Mouse (Mus musculus): ENCODE measurements around the gene Bap1. TPM values are rescaled to one million over a fixed set of nuclear protein-coding genes. Genes with fewer than 3 reads are reported as not detected.
A peak's percentile ranks its signal among the peaks of the same experiment; 100 is the strongest.

The Bap1 gene
- 128 and 131 TPM in 2 replicates for polyA plus RNA-seq (2012; rRNA removed)

DNA sequence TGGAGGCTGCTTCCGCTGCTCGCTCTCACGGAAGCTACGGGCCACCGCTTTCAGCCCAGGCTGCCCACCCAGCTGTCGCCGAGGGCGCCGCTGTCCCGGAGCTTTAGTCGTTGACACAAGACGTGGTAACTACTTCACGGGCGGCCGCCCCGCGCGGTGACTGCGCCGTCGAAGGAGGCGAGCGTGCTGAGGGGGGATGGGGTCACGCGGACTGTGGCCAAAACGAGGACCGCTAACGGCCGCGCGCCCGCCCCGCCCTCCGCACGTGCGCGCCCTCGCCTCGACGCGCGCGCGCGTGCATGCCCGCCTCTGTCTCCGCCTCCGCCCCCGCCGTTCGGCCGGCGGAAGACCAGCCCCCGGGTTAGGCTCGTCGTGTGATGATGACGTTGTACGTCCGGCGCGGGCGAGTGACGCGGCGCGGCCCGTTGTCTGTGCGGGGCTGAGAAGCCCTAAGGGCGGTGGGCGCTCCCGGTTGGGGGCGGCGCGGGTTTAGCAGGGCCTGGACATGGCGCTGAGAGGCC is at the start of gene Bap1, which contains the start of gene Phf7:
TSS of gene Bap1 (plus strand) at position 367 of the 521 bp plus-strand sequence.
TSS of gene Phf7 (minus strand) at position 234 of the 521 bp plus-strand sequence.
- Histone ChIP-seq H3K27me3 (ENCODE audit: control insufficient read depth, insufficient read depth, low read length) (no peaks in the 10 kb centered on the region), H3K27ac (ENCODE audit: insufficient read depth, low read length) (peak within 1 kb of the TSS; percentile 93), H3K4me3 (replicated peaks; ENCODE audit: insufficient read depth, low read depth, low read length) (peak within 1 kb of the TSS; percentile 96), H3K4me1 (ENCODE audit: control insufficient read depth, insufficient read depth, low read length) (no peaks in the 10 kb centered on the region; the same call in 1 of the 2 replicates)
- under 1% methylated on average over 73 of the region's 75 CpGs for WGBS
- TF ChIP-seq POLR2A (IDR thresholded peaks at IDR 0.05; ENCODE audit: borderline replicate concordance, insufficient read depth, low read length) (peak; percentile 91), CTCF (IDR thresholded peaks at IDR 0.05; ENCODE audit: borderline replicate concordance, insufficient read depth, low read depth, low read length) (no peak)
- peak; percentile 95 to 98 for DNase-seq

GRCm38 (mm10) chr14:31204844-31205243 is 46.4 kb upstream of the Bap1 start:
- Histone ChIP-seq H3K27ac (ENCODE audit: insufficient read depth, low read length) (0 out of 2 replicates have a peak overlapping the region, but pooled peaks have one; percentile 60), H3K4me3 (replicated peaks; ENCODE audit: insufficient read depth, low read depth, low read length) (peak overlapping the region; percentile 83), H3K27me3 (ENCODE audit: control insufficient read depth, insufficient read depth, low read length) (no peaks in the 10 kb centered on the region), H3K4me1 (ENCODE audit: control insufficient read depth, insufficient read depth, low read length) (no peaks in the 10 kb centered on the region; the same call in 1 of the 2 replicates)
- WGBS: 32% methylated on average over 4 of the region's 4 CpGs
- TF ChIP-seq CTCF (IDR thresholded peaks at IDR 0.05; ENCODE audit: borderline replicate concordance, insufficient read depth, low read depth, low read length) (no peak), POLR2A (IDR thresholded peaks at IDR 0.05; ENCODE audit: borderline replicate concordance, insufficient read depth, low read length) (no peak)
- DNase-seq: no peak

DNA sequence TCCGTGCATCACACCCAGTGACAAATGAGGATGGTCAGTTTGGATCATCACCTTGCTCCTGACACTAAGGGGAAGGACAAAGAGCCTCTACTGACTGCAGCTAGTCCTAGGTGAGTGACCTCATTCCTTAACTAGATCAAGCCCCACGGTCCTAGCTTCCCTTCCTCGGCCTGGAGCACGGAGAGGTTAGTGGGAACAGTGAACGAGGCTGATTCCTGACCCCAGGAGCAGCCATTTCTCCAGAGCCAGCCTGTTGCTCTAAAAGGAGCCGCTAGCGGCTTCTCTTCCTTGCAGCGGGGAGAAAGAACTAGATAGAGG is 46.0 kb upstream of the Bap1 start:
- H3K27ac ChIP-seq (ENCODE audit: insufficient read depth, low read length): peak overlapping the region; percentile 60; the same call in 1 of the 2 replicates
- H3K4me1 ChIP-seq (ENCODE audit: control insufficient read depth, insufficient read depth, low read length): no peaks in the 10 kb centered on the region; the same call in 1 of the 2 replicates
- peak in 1 of 2 experiments; percentile 47 for DNase-seq
- H3K4me3 ChIP-seq (replicated peaks; ENCODE audit: insufficient read depth, low read depth, low read length): peak overlapping the region; percentile 83
- TF ChIP-seq CTCF (IDR thresholded peaks at IDR 0.05; ENCODE audit: borderline replicate concordance, insufficient read depth, low read depth, low read length): no peak
- TF ChIP-seq POLR2A (IDR thresholded peaks at IDR 0.05; ENCODE audit: borderline replicate concordance, insufficient read depth, low read length): no peak
- 3% methylated on average over 8 of the region's 8 CpGs for WGBS
- no peaks in the 10 kb centered on the region for H3K27me3 ChIP-seq (ENCODE audit: control insufficient read depth, insufficient read depth, low read length)

DNA sequence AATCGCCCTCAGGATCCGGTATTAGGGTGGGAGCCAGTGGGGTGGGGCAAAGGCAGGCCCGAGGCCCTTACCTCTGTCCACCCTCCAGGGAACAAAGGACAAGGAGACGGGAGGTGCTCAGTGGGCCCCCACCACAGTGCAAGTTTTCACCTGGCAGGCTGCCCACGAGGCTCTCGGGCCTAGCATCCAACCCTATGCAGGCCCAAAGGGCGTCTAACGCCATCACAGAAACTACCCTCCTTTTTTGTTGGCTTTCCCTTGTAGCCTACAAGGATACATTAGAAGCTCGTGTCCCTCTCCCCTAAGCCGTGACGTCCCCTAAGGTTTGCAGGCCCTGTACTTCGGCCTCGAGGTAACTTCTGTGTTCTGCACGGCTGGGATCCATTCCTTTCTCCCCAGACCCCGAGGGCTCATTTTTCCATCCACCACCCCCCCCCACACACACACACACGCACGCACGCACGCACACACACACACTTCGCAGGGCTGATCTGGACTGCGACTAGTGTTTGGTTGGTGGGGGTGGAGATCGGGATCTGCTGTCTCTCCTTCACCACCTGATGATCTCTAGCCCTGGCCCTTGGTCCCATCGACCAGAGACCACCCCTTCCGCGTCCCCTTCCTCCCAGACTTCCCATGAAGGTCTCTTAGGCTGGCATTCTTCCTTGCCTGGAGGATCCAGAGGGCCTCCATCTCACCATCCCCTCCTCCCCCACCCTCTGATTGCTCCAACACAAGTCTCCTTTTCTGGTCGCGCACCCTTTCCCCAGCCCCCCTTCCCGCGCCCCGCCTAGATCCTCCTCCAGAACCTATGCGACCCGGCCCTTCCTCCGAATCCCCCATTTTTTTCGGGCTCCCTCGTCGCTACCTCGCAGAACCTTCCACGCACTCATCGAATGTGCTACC is 45.4 kb upstream of the Bap1 start:
- peak; percentile 60 to 74 for DNase-seq
- Histone ChIP-seq H3K4me1 (ENCODE audit: control insufficient read depth, insufficient read depth, low read length) (no peaks in the 10 kb centered on the region; the same call in 1 of the 2 replicates), H3K27ac (ENCODE audit: insufficient read depth, low read length) (peak overlapping the region; percentile 60), H3K4me3 (replicated peaks; ENCODE audit: insufficient read depth, low read depth, low read length) (peak overlapping the region; percentile 83), H3K27me3 (ENCODE audit: control insufficient read depth, insufficient read depth, low read length) (no peaks in the 10 kb centered on the region)
- under 1% methylated on average over 39 of the region's 39 CpGs for WGBS
- TF ChIP-seq CTCF (IDR thresholded peaks at IDR 0.05; ENCODE audit: borderline replicate concordance, insufficient read depth, low read depth, low read length) (no peak), POLR2A (IDR thresholded peaks at IDR 0.05; ENCODE audit: borderline replicate concordance, insufficient read depth, low read length) (0 out of 2 replicates have a peak, but pooled peaks have one; percentile 27)

DNA sequence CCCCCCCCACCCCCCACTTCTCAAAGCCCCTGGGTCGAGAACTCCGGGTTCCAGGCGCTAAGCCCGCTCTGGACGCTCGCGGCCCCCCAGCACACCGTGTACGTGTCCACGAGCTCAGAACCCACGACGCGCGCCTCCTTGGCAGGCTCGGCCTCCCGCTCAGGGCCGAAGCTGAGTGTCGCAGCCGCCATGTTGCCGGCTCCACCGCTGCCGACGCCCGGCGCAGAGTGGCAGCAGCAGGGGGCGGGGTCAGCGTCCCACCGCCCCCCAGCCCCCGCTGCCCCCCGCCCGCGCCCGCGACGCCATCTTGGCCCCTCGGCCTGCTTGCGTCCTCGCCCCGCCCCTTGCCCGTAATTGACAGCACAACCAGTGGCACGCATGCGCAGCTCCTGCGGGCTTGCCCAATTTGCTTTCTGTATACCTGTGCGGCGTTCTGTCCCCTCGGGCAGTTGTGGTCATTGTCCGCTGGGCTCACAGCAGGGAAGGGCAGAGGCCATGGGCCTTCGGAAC is 44.7 kb upstream of the Bap1 start:
- Histone ChIP-seq H3K4me1 (ENCODE audit: control insufficient read depth, insufficient read depth, low read length) (no peaks in the 10 kb centered on the region; the same call in 1 of the 2 replicates), H3K27ac (ENCODE audit: insufficient read depth, low read length) (peak overlapping the region; percentile 72), H3K27me3 (ENCODE audit: control insufficient read depth, insufficient read depth, low read length) (no peaks in the 10 kb centered on the region), H3K4me3 (replicated peaks; ENCODE audit: insufficient read depth, low read depth, low read length) (peak overlapping the region; percentile 83)
- under 1% methylated on average over 46 of the region's 48 CpGs for WGBS
- TF ChIP-seq CTCF (IDR thresholded peaks at IDR 0.05; ENCODE audit: borderline replicate concordance, insufficient read depth, low read depth, low read length): no peak
- peak; percentile 94 for TF ChIP-seq POLR2A (IDR thresholded peaks at IDR 0.05; ENCODE audit: borderline replicate concordance, insufficient read depth, low read length)
- DNase-seq: peak; percentile 96

DNA sequence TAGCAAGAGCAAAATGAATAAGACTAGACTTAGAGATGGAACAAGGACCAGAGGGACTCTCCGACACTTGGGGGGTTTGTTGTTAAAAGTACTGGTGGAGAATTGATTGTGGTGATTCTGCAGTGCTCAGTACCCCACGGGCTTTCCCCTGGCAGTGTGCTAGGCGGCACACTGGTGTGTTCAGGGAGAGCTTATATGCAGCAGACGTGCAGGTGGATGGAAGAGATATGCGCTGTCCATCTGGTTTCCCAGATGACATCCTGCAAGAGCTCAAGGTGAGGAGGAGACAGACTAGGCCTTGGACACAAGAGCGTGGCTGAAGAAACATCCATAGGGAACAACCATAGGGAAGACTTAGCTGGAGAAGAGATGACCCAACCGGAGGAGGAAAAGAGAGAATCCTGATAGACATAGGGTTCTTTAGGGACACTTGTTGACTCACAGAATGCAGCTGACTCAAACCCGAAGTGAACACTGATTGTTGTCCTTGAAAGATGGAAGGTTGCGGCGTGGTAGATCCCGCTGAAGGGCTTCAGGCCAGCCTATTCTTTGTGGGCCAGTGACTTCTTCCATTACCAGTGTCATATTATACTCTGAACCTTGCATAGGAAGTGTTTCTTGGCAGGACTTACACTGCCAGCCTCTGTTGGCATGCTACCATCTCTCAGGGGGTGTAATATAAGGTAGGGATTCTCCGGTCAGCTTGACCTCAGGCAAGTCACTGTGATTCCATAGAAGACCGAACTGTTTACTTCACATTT is 44.0 kb upstream of the Bap1 start:
- peak overlapping the region; percentile 72 for H3K27ac ChIP-seq (ENCODE audit: insufficient read depth, low read length)
- peak in 1 of 2 experiments; percentile 40 for DNase-seq
- no peaks in the 10 kb centered on the region; the same call in 1 of the 2 replicates for H3K4me1 ChIP-seq (ENCODE audit: control insufficient read depth, insufficient read depth, low read length)
- no peaks in the 10 kb centered on the region for H3K27me3 ChIP-seq (ENCODE audit: control insufficient read depth, insufficient read depth, low read length)
- TF ChIP-seq CTCF (IDR thresholded peaks at IDR 0.05; ENCODE audit: borderline replicate concordance, insufficient read depth, low read depth, low read length) (no peak), POLR2A (IDR thresholded peaks at IDR 0.05; ENCODE audit: borderline replicate concordance, insufficient read depth, low read length) (no peak)
- WGBS: 44% methylated on average over 13 of the region's 13 CpGs
- H3K4me3 ChIP-seq (replicated peaks; ENCODE audit: insufficient read depth, low read depth, low read length): peak overlapping the region; percentile 83

GRCm38 (mm10) chr14:31208084-31208483 is 43.2 kb upstream of the Bap1 start, which contains the start of gene Tnnc1:
TSS of gene Tnnc1 (plus strand) at chr14:31208312.
- DNase-seq: no peak
- 56% methylated on average over 2 of the region's 2 CpGs for WGBS
- Histone ChIP-seq H3K4me1 (ENCODE audit: control insufficient read depth, insufficient read depth, low read length) (no peaks in the 10 kb centered on the region; the same call in 1 of the 2 replicates), H3K4me3 (replicated peaks; ENCODE audit: insufficient read depth, low read depth, low read length) (peak within 1 kb of the TSS; percentile 83), H3K27me3 (ENCODE audit: control insufficient read depth, insufficient read depth, low read length) (no peaks in the 10 kb centered on the region), H3K27ac (ENCODE audit: insufficient read depth, low read length) (peak within 1 kb of the TSS; percentile 72)
- TF ChIP-seq CTCF (IDR thresholded peaks at IDR 0.05; ENCODE audit: borderline replicate concordance, insufficient read depth, low read depth, low read length) (no peak), POLR2A (IDR thresholded peaks at IDR 0.05; ENCODE audit: borderline replicate concordance, insufficient read depth, low read length) (no peak)
